Mouse (Mus musculus) neural tube, embryonic 14.5 days (tissue): ENCODE data around the gene Dio1. TPM values are rescaled to one million over a fixed set of nuclear protein-coding genes. Genes with fewer than 3 reads are reported as not detected.

ENCODE experiments used
- ATAC-seq: fragments of 200-750 bp; cut with Nextera tagmentation; 2 replicates; pipeline ENCODE4 v1.8.0; 2017; ENCODE audit warnings: low read depth, mild to moderate bottlenecking, moderate TSS enrichment, moderate library complexity
- H3K27ac ChIP-seq: fragments of 300-500 bp; sonication (generic); 2 replicates; pipeline ENCODE4 v1.5.1; 2014; ENCODE audit warnings: low read depth, mild to moderate bottlenecking, control low read depth, low read length, moderate library complexity, mixed read lengths
- H3K27me3 ChIP-seq: fragments of 300-500 bp; sonication (generic); 2 replicates; pipeline ENCODE4 v1.6.1; 2014; ENCODE audit warnings: low read length; ENCODE audit not compliant: control insufficient read depth, insufficient read depth
- H3K36me3 ChIP-seq: fragments of 300-500 bp; sonication (generic); 2 replicates; pipeline ENCODE4 v1.6.1; 2014; ENCODE audit warnings: low read length, mixed read lengths; ENCODE audit not compliant: control insufficient read depth, insufficient read depth
- H3K4me1 ChIP-seq: fragments of 300-500 bp; sonication (generic); 2 replicates; pipeline ENCODE4 v1.6.1; 2014; ENCODE audit warnings: low read length; ENCODE audit not compliant: control insufficient read depth, insufficient read depth
- H3K4me2 ChIP-seq: fragments of 300-500 bp; sonication (generic); 2 replicates; pipeline ENCODE4 v1.6.1; 2014; ENCODE audit warnings: mild to moderate bottlenecking, low read depth, low read length, control low read depth
- H3K4me3 ChIP-seq: fragments of 300-500 bp; sonication (generic); 2 replicates; pipeline ENCODE4 v1.5.1; 2014; ENCODE audit warnings: low read depth, low read length, control low read depth, mixed read lengths
- H3K9ac ChIP-seq: fragments of 300-500 bp; sonication (generic); replicated peaks from 2 replicates; pipeline ENCODE4 v1.6.1; 2014; ENCODE audit warnings: low read depth, mild to moderate bottlenecking, control low read depth, low read length, mixed read lengths
- H3K9me3 ChIP-seq: fragments of 300-500 bp; sonication (generic); 2 replicates; pipeline ENCODE4 v1.6.1; 2016; ENCODE audit warnings: low read length; ENCODE audit not compliant: control insufficient read depth
- WGBS: fragments of 180-500 bp; shearing (Covaris S2); extraction: QIAGEN DNeasy Blood & Tissue Kit; methylation state at CpG from one replicate; pipeline ENCODE4 v1.1.7; 2014; 5-methylcytosine and 5-hydroxymethylcytosine counted together
- polyA plus RNA-seq: library from polyadenylated mRNA; unstranded; fragments of >200 nt; fragmentation: Nextera tagmentation; extraction: Ambion mirVana; gene quantifications from 2 replicates; pipeline ENCODE4 v1.2.1, GENCODE M21; 2014

Dio1 gene
- polyA plus RNA-seq, 1 experiment from 2014 or later: not detected

DNA sequence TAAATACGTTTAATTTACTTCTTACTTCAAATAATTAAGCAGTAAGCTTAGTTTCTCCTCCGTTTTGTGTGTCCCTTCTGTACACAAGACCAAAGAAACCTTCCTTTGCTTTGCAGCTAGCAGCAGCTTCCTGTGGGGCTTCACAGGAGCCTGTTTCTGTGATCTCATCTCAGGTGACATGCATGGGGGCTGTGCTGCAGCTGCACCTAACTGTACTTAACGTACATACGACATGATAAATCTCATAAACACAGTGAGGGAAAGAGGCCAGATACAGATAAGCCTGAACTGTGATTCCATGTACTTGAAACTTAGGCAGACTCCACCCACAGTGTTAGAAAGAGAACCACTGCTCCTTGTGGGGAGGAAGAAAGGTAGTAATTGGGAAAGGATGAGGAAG lies 47.0 kb downstream of the Dio1 start:
- H3K9ac ChIP-seq: no peak overlapping the region

GRCm38 (mm10) chr4:107254414-107254813 lies 52.6 kb downstream of the Dio1 start:
- Histone ChIP-seq H3K27me3 (no peaks in the 10 kb centered on the region), H3K27ac (peak overlapping the region; percentile 87), H3K4me1 (peaks cover 19% of the 10 kb centered on the region; the same call in 1 of the 2 replicates), H3K4me2 (peak overlapping the region; percentile 83), H3K9me3 (no peaks in the 10 kb centered on the region), H3K9ac (peak overlapping the region; percentile 83), H3K4me3 (peak overlapping the region; percentile 80), H3K36me3 (no peaks in the 10 kb centered on the region)
- WGBS: 8% methylated on average over 3 of the region's 3 CpGs
- ATAC-seq: no peak

More for the DNA sequence above, 47.0 kb downstream of the Dio1 start:
- H3K4me1 ChIP-seq: 0 out of 2 replicates have a peak, but pooled peaks cover 2% of the 10 kb centered on the region
- H3K9me3 ChIP-seq: no peaks in the 10 kb centered on the region
- no peak overlapping the region for H3K4me3 ChIP-seq
- no peaks in the 10 kb centered on the region for H3K27me3 ChIP-seq
- 0 out of 2 replicates have a peak, but pooled peaks cover 5% of the 10 kb centered on the region for H3K36me3 ChIP-seq
- 74% methylated on average over 4 of the region's 4 CpGs for WGBS
- no peak overlapping the region for H3K4me2 ChIP-seq
- ATAC-seq: no peak
- H3K27ac ChIP-seq: no peak overlapping the region

DNA sequence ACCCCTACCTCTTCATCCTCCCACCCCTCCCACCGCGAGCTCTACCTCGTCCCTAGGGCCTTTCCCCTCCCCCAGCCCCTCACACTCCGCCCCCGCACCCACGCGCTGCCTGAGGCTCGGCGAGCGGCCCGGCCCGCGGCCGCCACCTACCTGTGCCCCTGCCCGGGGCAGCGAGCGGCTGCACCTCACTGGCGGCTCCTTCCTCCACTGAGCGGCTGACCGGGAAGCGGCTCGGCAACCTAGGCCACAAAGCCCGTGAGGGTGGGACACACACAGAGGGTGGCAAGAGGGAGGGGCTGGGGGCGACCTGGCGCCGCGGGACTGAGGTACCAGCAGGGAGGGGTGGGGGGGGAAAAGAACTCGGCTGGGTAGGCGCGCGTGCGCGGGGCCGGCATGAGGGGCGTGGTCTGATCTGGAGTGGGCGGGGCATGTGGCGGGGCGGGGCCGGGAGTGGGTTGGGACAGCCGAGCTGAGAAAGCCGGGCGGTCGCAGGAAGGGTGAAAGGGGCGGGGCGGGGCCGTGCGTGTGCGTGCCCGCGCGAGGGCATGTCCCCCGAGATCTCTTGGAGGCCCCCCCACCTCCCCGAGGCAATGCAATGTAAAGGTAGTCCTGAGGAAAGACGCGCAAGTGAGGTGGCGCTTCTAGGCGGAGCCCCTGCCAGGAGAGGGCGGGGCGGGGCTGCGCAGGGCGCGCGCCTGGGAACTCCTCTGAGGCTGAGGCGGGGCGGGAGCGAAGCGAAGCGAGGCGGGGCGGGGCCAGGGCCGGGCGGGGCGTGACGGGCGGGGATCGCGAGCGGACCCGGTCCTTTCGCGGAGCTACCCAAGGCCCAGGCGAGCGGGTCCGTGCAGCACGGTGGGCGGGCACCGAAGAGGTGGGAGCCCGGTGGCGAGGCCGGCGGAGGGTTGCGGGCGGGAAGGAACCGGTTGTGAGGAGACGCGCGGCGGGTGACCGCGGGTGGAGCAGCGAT lies 53.6 kb downstream of the Dio1 start, which contains the start of the genes Lrrc42 and Hspb11:
Gene Lrrc42, minus strand, starts transcription at position 408 of the 967 bp plus-strand sequence.
Gene Hspb11, plus strand, starts transcription at position 469 of the 967 bp plus-strand sequence.
- Histone ChIP-seq H3K4me2 (peak within 1 kb of the TSS; percentile 83), H3K9ac (peak within 1 kb of the TSS; percentile 83), H3K4me3 (peak within 1 kb of the TSS; percentile 80), H3K4me1 (peaks cover 22% of the 10 kb centered on the region; the same call in 1 of the 2 replicates), H3K9me3 (no peaks in the 10 kb centered on the region), H3K27me3 (no peaks in the 10 kb centered on the region), H3K36me3 (no peaks in the 10 kb centered on the region), H3K27ac (peak within 1 kb of the TSS; percentile 87)
- ATAC-seq: peak; percentile 95
- under 1% methylated on average over 82 of the region's 101 CpGs for WGBS

- Histone ChIP-seq H3K4me1 (peaks cover 22% of the 10 kb centered on the region; the same call in 1 of the 2 replicates), H3K27ac (peak overlapping the region; percentile 77; the same call in 1 of the 2 replicates), H3K36me3 (no peaks in the 10 kb centered on the region), H3K9ac (peak overlapping the region; percentile 83), H3K4me3 (peak overlapping the region; percentile 80), H3K4me2 (peak overlapping the region; percentile 54), H3K9me3 (no peaks in the 10 kb centered on the region), H3K27me3 (no peaks in the 10 kb centered on the region)
- no peak for ATAC-seq
- WGBS: 0% methylated on average over 10 of the region's 11 CpGs
Measured at GRCm38 (mm10) chr4:107252522-107252921, 54.4 kb downstream of the Dio1 start.

GRCm38 (mm10) chr4:107250494-107250893 lies 56.5 kb downstream of the Dio1 start:
- H3K4me1 ChIP-seq: peaks cover 22% of the 10 kb centered on the region; the same call in 1 of the 2 replicates
- no peak overlapping the region for H3K4me3 ChIP-seq
- no peak overlapping the region for H3K9ac ChIP-seq
- no peaks in the 10 kb centered on the region for H3K36me3 ChIP-seq
- WGBS: 30% methylated on average over 4 of the region's 4 CpGs
- H3K9me3 ChIP-seq: no peaks in the 10 kb centered on the region
- H3K27ac ChIP-seq: no peak overlapping the region
- no peak for ATAC-seq
- no peak overlapping the region for H3K4me2 ChIP-seq
- H3K27me3 ChIP-seq: no peaks in the 10 kb centered on the region

GRCm38 (mm10) chr4:107249471-107249870 lies 57.5 kb downstream of the Dio1 start:
- Histone ChIP-seq H3K9me3 (no peaks in the 10 kb centered on the region), H3K27me3 (no peaks in the 10 kb centered on the region), H3K4me1 (peaks cover 19% of the 10 kb centered on the region; the same call in 1 of the 2 replicates), H3K36me3 (no peaks in the 10 kb centered on the region; the same call in 1 of the 2 replicates), H3K4me2 (no peak overlapping the region), H3K27ac (no peak overlapping the region), H3K4me3 (no peak overlapping the region), H3K9ac (no peak overlapping the region)
- 17% methylated on average over 2 of the region's 2 CpGs for WGBS
- ATAC-seq: no peak

DNA sequence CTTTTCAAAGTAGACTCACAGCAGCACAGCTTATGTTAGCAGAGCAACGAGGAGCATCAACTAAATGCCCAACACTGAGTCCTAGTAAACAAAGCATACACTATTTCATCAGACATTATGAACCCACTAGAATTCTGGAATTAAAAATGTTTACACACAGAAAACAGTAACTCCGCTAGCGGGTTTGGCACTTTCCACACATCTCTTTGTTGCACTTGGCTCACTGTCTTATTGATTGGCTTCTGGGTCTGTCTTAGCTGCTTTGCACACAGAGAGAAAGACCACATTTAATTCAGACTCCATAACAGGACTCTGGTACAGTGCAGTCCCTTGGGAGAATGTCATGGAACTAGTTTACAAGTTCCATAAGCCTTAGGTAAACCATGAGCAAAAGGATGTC lies 58.9 kb downstream of the Dio1 start:
- H3K27ac ChIP-seq: no peak overlapping the region
- H3K4me3 ChIP-seq: no peak overlapping the region
- no peak for ATAC-seq
- H3K36me3 ChIP-seq: no peaks in the 10 kb centered on the region; the same call in 1 of the 2 replicates
- H3K9ac ChIP-seq: no peak overlapping the region
- H3K9me3 ChIP-seq: no peaks in the 10 kb centered on the region
- 87% methylated on average over 3 of the region's 3 CpGs for WGBS
- peaks cover 18% of the 10 kb centered on the region; the same call in 1 of the 2 replicates for H3K4me1 ChIP-seq
- no peaks in the 10 kb centered on the region for H3K27me3 ChIP-seq
- H3K4me2 ChIP-seq: no peak overlapping the region

DNA sequence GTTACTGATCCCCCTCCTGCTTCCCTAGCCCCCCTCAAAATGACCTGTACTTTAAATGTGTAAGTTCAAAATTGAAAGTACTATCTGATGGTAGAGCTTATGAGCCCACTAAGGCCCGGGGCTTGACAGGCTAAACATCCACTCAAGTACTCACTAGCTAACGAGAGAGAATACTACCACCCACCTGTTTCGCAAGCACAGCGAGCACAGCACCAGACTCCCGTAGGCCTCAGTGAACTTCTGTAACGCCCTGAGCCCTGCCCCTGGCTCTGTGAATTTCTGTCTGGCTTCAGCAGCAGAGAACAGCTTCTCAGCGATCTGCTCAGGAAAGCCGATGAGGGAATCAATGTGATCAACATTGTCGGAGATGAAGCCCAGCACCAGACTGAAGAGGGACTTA lies 59.9 kb downstream of the Dio1 start:
- Histone ChIP-seq H3K36me3 (no peaks in the 10 kb centered on the region; the same call in 1 of the 2 replicates), H3K4me3 (no peak overlapping the region), H3K9me3 (no peaks in the 10 kb centered on the region), H3K27ac (no peak overlapping the region), H3K9ac (no peak overlapping the region), H3K4me2 (no peak overlapping the region), H3K4me1 (peaks cover 14% of the 10 kb centered on the region; the same call in 1 of the 2 replicates), H3K27me3 (no peaks in the 10 kb centered on the region)
- WGBS: 89% methylated on average over 9 of the region's 9 CpGs
- no peak for ATAC-seq

- Histone ChIP-seq H3K4me3 (no peak overlapping the region), H3K9ac (no peak overlapping the region), H3K27me3 (no peaks in the 10 kb centered on the region), H3K36me3 (no peaks in the 10 kb centered on the region; the same call in 1 of the 2 replicates), H3K4me2 (no peak overlapping the region), H3K27ac (no peak overlapping the region), H3K9me3 (no peaks in the 10 kb centered on the region), H3K4me1 (peaks cover 10% of the 10 kb centered on the region; the same call in 1 of the 2 replicates)
- 82% methylated on average over 1 of the region's 1 CpGs for WGBS
- ATAC-seq: no peak
Measured at GRCm38 (mm10) chr4:107246040-107246439, 60.9 kb downstream of the Dio1 start.
